Mouse (Mus musculus) stomach, embryonic 16.5 days (tissue): ENCODE measurements around the gene Cggbp1. TPM values are rescaled to one million over a fixed set of nuclear protein-coding genes. Genes with fewer than 3 reads are reported as not detected.

Experiments used
- ATAC-seq: fragments of 200-750 bp; cut with Nextera tagmentation; 2 replicates; pipeline ENCODE4 v1.8.0; 2017; ENCODE audit warnings: moderate number of reproducible peaks, moderate TSS enrichment; ENCODE audit not compliant: insufficient read depth, low FRiP score
- H3K27ac ChIP-seq: fragments of 300-500 bp; sonication (generic); 2 replicates; pipeline ENCODE4 v1.5.1; 2014; ENCODE audit warnings: low read length
- H3K27me3 ChIP-seq: fragments of 300-500 bp; sonication (generic); 2 replicates; pipeline ENCODE4 v1.6.1; 2014; ENCODE audit warnings: low read length, control low read depth, mixed read lengths; ENCODE audit not compliant: control insufficient read depth, insufficient read depth
- H3K36me3 ChIP-seq: fragments of 300-500 bp; sonication (generic); 2 replicates; pipeline ENCODE4 v1.6.1; 2014; ENCODE audit warnings: low read length; ENCODE audit not compliant: control insufficient read depth, insufficient read depth
- H3K4me1 ChIP-seq: fragments of 300-500 bp; sonication (generic); 2 replicates; pipeline ENCODE4 v1.6.1; 2014; ENCODE audit warnings: low read length, control low read depth, mixed read lengths; ENCODE audit not compliant: control insufficient read depth, insufficient read depth
- H3K4me2 ChIP-seq: fragments of 300-500 bp; sonication (generic); 2 replicates; pipeline ENCODE4 v1.6.1; 2014; ENCODE audit warnings: low read depth, low read length, mixed read lengths
- H3K4me3 ChIP-seq: fragments of 300-500 bp; sonication (generic); replicated peaks from 2 replicates; pipeline ENCODE4 v1.5.1; 2014; ENCODE audit warnings: mild to moderate bottlenecking, low read length
- H3K9ac ChIP-seq: fragments of 300-500 bp; sonication (generic); 2 replicates; pipeline ENCODE4 v1.6.1; 2014; ENCODE audit warnings: low read length
- H3K9me3 ChIP-seq: fragments of 300-500 bp; sonication (generic); replicated peaks from 2 replicates; pipeline ENCODE4 v1.6.1; 2016; ENCODE audit warnings: low read length, control low read depth; ENCODE audit not compliant: control insufficient read depth
- WGBS: fragments of 180-500 bp; shearing (Covaris S2); extraction: QIAGEN DNeasy Blood & Tissue Kit; methylation state at CpG from one replicate; pipeline ENCODE4 v1.1.7; 2014; 5-methylcytosine and 5-hydroxymethylcytosine counted together
- polyA plus RNA-seq: library from polyadenylated mRNA; unstranded; fragments of >200 nt; fragmentation: Nextera tagmentation; extraction: Ambion mirVana; gene quantifications from 2 replicates; pipeline ENCODE4 v1.2.1, GENCODE M21; 2015

The Cggbp1 gene
- polyA plus RNA-seq: 74.5 and 74.6 TPM in 2 replicates

- peaks cover 3% of the 10 kb centered on the region; the same call in 1 of the 2 replicates for H3K4me1 ChIP-seq
- H3K4me3 ChIP-seq: peak within 1 kb of the TSS; percentile 99
- WGBS: under 1% methylated on average over 74 of the region's 85 CpGs
- H3K9ac ChIP-seq: peak within 1 kb of the TSS; percentile 96
- H3K9me3 ChIP-seq: no peaks in the 10 kb centered on the region
- peak within 1 kb of the TSS; percentile 98 for H3K27ac ChIP-seq
- ATAC-seq: peak; percentile 100
- H3K4me2 ChIP-seq: peak within 1 kb of the TSS; percentile 95
- peaks cover 17% of the 10 kb centered on the region for H3K36me3 ChIP-seq
- H3K27me3 ChIP-seq: no peaks in the 10 kb centered on the region
Measured at GRCm38 (mm10) chr16:64851563-64852362, at the start of gene Cggbp1, which contains the start of gene Zfp654. Cggbp1 (plus strand) TSS chr16:64851996. Zfp654 (minus strand) TSS chr16:64851652.

GRCm38 (mm10) chr16:64803041-64803440 lies 48.8 kb upstream of the Cggbp1 start:
- Histone ChIP-seq H3K4me1 (no peaks in the 10 kb centered on the region), H3K27me3 (no peaks in the 10 kb centered on the region), H3K4me3 (no peak overlapping the region), H3K27ac (no peak overlapping the region), H3K9me3 (no peaks in the 10 kb centered on the region), H3K4me2 (no peak overlapping the region), H3K36me3 (peaks cover 5% of the 10 kb centered on the region), H3K9ac (no peak overlapping the region)
- WGBS: 62% methylated on average over 3 of the region's 3 CpGs
- ATAC-seq: no peak

- 97% methylated on average over 3 of the region's 3 CpGs for WGBS
- ATAC-seq: no peak
Measured at GRCm38 (mm10) chr16:64817094-64817765, 34.6 kb upstream of the Cggbp1 start.

GRCm38 (mm10) chr16:64823890-64824289 lies 27.9 kb upstream of the Cggbp1 start:
- no peaks in the 10 kb centered on the region for H3K36me3 ChIP-seq
- H3K4me2 ChIP-seq: no peak overlapping the region
- no peaks in the 10 kb centered on the region for H3K4me1 ChIP-seq
- H3K27ac ChIP-seq: no peak overlapping the region
- WGBS: 91% methylated on average over 1 of the region's 1 CpGs
- H3K9me3 ChIP-seq: no peaks in the 10 kb centered on the region
- no peak for ATAC-seq
- no peak overlapping the region for H3K9ac ChIP-seq
- no peaks in the 10 kb centered on the region for H3K27me3 ChIP-seq
- no peak overlapping the region for H3K4me3 ChIP-seq

More at GRCm38 (mm10) chr16:64817094-64817765, 34.6 kb upstream of the Cggbp1 start:
- Histone ChIP-seq H3K9me3 (no peaks in the 10 kb centered on the region), H3K4me1 (no peaks in the 10 kb centered on the region), H3K4me3 (no peak overlapping the region), H3K27me3 (no peaks in the 10 kb centered on the region), H3K9ac (no peak overlapping the region), H3K27ac (no peak overlapping the region), H3K4me2 (no peak overlapping the region), H3K36me3 (peaks cover 8% of the 10 kb centered on the region)

- Histone ChIP-seq H3K27ac (no peak overlapping the region), H3K36me3 (no peaks in the 10 kb centered on the region), H3K9me3 (no peaks in the 10 kb centered on the region), H3K4me3 (no peak overlapping the region), H3K9ac (no peak overlapping the region), H3K27me3 (no peaks in the 10 kb centered on the region), H3K4me2 (no peak overlapping the region), H3K4me1 (no peaks in the 10 kb centered on the region)
- 96% methylated on average over 1 of the region's 1 CpGs for WGBS
- no peak for ATAC-seq
Measured at GRCm38 (mm10) chr16:64824474-64824873, 27.3 kb upstream of the Cggbp1 start.

GRCm38 (mm10) chr16:64830291-64830690 lies 21.5 kb upstream of the Cggbp1 start:
- Histone ChIP-seq H3K4me1 (no peaks in the 10 kb centered on the region), H3K4me3 (no peak overlapping the region), H3K27me3 (no peaks in the 10 kb centered on the region), H3K36me3 (no peaks in the 10 kb centered on the region), H3K9ac (no peak overlapping the region), H3K9me3 (no peaks in the 10 kb centered on the region), H3K4me2 (no peak overlapping the region), H3K27ac (no peak overlapping the region)
- ATAC-seq: no peak
- 88% methylated on average over 15 of the region's 15 CpGs for WGBS

GRCm38 (mm10) chr16:64835996-64836545 lies 15.7 kb upstream of the Cggbp1 start:
- WGBS: 66% methylated on average over 1 of the region's 1 CpGs
- Histone ChIP-seq H3K4me3 (no peak overlapping the region), H3K9me3 (no peaks in the 10 kb centered on the region), H3K9ac (no peak overlapping the region), H3K27ac (no peak overlapping the region), H3K4me2 (no peak overlapping the region), H3K27me3 (no peaks in the 10 kb centered on the region), H3K36me3 (no peaks in the 10 kb centered on the region), H3K4me1 (no peaks in the 10 kb centered on the region)
- no peak for ATAC-seq

- H3K9me3 ChIP-seq: no peaks in the 10 kb centered on the region
- no peak for ATAC-seq
- H3K4me3 ChIP-seq: no peak overlapping the region
- WGBS: 93% methylated on average over 2 of the region's 2 CpGs
- no peaks in the 10 kb centered on the region for H3K4me1 ChIP-seq
- no peak overlapping the region for H3K27ac ChIP-seq
- no peaks in the 10 kb centered on the region for H3K27me3 ChIP-seq
- no peaks in the 10 kb centered on the region for H3K36me3 ChIP-seq
- no peak overlapping the region for H3K9ac ChIP-seq
- H3K4me2 ChIP-seq: no peak overlapping the region
Measured at GRCm38 (mm10) chr16:64836709-64837108, 15.1 kb upstream of the Cggbp1 start.
